Mouse (Mus musculus): ENCODE measurements around the gene Glipr2. TPM values are rescaled to one million over a fixed set of nuclear protein-coding genes. Genes with fewer than 3 reads are reported as not detected.

Gene Glipr2
- 53.7 TPM for polyA plus RNA-seq (2015; fragmentation: Illumina TruSeq; extraction: RNeasy Lipid Tissue Mini Kit (QIAGEN cat#74804); ENCODE audit: insufficient read depth, low replicate concordance)

DNA sequence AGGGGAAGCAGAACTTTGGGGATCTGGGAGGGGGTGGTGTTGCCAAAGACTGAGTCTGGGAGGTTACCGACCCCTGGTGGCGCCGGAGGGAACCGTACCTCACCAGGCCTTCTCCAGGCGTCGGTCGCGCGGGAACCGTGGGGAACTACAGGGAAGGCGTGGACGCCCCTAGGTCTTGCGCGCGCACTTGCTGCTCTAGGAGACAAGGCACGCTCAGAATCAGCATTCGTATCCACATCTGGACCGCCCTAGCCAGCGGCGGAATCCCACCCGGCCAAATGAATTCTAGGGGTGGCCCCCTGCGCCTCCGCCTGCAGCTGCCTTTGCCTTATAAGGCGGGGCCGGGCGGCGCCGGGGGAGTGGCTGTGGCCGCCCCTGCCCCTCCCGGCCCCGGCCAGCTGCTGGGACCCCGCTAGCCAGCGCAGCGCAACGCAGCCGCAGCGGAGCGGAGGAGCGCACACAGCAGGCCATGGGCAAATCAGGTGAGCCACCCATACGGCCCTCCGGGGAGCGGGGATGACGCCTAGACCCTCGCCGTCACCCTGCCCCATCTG, at the start of gene Glipr2:
Gene Glipr2 (plus strand): TSS at position 110 of the 554 bp plus-strand sequence.

GRCm38 (mm10) chr4:43983181-43983580, 26.0 kb downstream of the Glipr2 start, which contains the start of gene Ccin:
TSS of gene Ccin (plus strand) at chr4:43983483.

GRCm38 (mm10) chr4:44004126-44004525, 46.9 kb downstream of the Glipr2 start, which contains the start of gene Clta:
TSS of gene Clta (plus strand) at chr4:44004452.

Other genes with a start within 250 kb of the Glipr2 start
- gene Olfr71, start 247.1 kb upstream of the Glipr2 start, polyA plus RNA-seq (2015; fragmentation: Illumina TruSeq; extraction: RNeasy Lipid Tissue Mini Kit (QIAGEN cat#74804); ENCODE audit: insufficient read depth, low replicate concordance), result not detected
- gene Hrct1, start 230.2 kb upstream of the Glipr2 start, polyA plus RNA-seq (2015; fragmentation: Illumina TruSeq; extraction: RNeasy Lipid Tissue Mini Kit (QIAGEN cat#74804); ENCODE audit: insufficient read depth, low replicate concordance), result 0.28 TPM
- gene Spaar, start 227.4 kb upstream of the Glipr2 start, polyA plus RNA-seq (2015; fragmentation: Illumina TruSeq; extraction: RNeasy Lipid Tissue Mini Kit (QIAGEN cat#74804); ENCODE audit: insufficient read depth, low replicate concordance), result 0.07 TPM
- gene Olfr159, start 186.4 kb upstream of the Glipr2 start, polyA plus RNA-seq (2015; fragmentation: Illumina TruSeq; extraction: RNeasy Lipid Tissue Mini Kit (QIAGEN cat#74804); ENCODE audit: insufficient read depth, low replicate concordance), result not detected
- gene Olfr156, start 133.5 kb upstream of the Glipr2 start, polyA plus RNA-seq (2015; fragmentation: Illumina TruSeq; extraction: RNeasy Lipid Tissue Mini Kit (QIAGEN cat#74804); ENCODE audit: insufficient read depth, low replicate concordance), result not detected
- gene Olfr157, start 117.2 kb upstream of the Glipr2 start, polyA plus RNA-seq (2015; fragmentation: Illumina TruSeq; extraction: RNeasy Lipid Tissue Mini Kit (QIAGEN cat#74804); ENCODE audit: insufficient read depth, low replicate concordance), result not detected
- not detected for gene Olfr155, start 105.8 kb upstream of the Glipr2 start, polyA plus RNA-seq (2015; fragmentation: Illumina TruSeq; extraction: RNeasy Lipid Tissue Mini Kit (QIAGEN cat#74804); ENCODE audit: insufficient read depth, low replicate concordance)
- gene Reck, start 81.9 kb upstream of the Glipr2 start, polyA plus RNA-seq (2015; fragmentation: Illumina TruSeq; extraction: RNeasy Lipid Tissue Mini Kit (QIAGEN cat#74804); ENCODE audit: insufficient read depth, low replicate concordance), result 8.0 TPM
- gene Ccin, start 26.1 kb downstream of the Glipr2 start, polyA plus RNA-seq (2015; fragmentation: Illumina TruSeq; extraction: RNeasy Lipid Tissue Mini Kit (QIAGEN cat#74804); ENCODE audit: insufficient read depth, low replicate concordance), result not detected
- 236 TPM for gene Clta, start 47.1 kb downstream of the Glipr2 start, polyA plus RNA-seq (2015; fragmentation: Illumina TruSeq; extraction: RNeasy Lipid Tissue Mini Kit (QIAGEN cat#74804); ENCODE audit: insufficient read depth, low replicate concordance)
- gene Gne, start 126.8 kb downstream of the Glipr2 start, polyA plus RNA-seq (2015; fragmentation: Illumina TruSeq; extraction: RNeasy Lipid Tissue Mini Kit (QIAGEN cat#74804); ENCODE audit: insufficient read depth, low replicate concordance), result 17.2 TPM